Mouse (Mus musculus) heart, adult 2 months (tissue): ENCODE results near the gene Endod1. TPM values are rescaled to one million over a fixed set of nuclear protein-coding genes. Genes with fewer than 3 reads are reported as not detected.

Experiments
- DNase-seq, 2 experiments: peaks; one replicate each; pipeline ENCODE4 v3.0.0; 2021
- H3K27ac ChIP-seq: fragments of 200-600 bp; 2 replicates; pipeline ENCODE4 v1.8.1; 2022
- H3K27me3 ChIP-seq: fragments of 200-500 bp; 2 replicates; pipeline ENCODE4 v1.6.1; 2012; ENCODE audit warnings: mild to moderate bottlenecking, low read length, inconsistent platforms, mixed read lengths; ENCODE audit not compliant: control insufficient read depth, insufficient read depth
- H3K36me3 ChIP-seq: fragments of 200-500 bp; 2 replicates; pipeline ENCODE4 v1.6.1; 2012; ENCODE audit warnings: low read length, inconsistent platforms; ENCODE audit not compliant: control insufficient read depth, insufficient read depth
- H3K4me1 ChIP-seq: fragments of 200-500 bp; 2 replicates; pipeline ENCODE4 v1.6.1; 2011; ENCODE audit warnings: low read length; ENCODE audit not compliant: control insufficient read depth, insufficient read depth
- H3K4me3 ChIP-seq: fragments of 200-600 bp; 2 replicates; pipeline ENCODE4 v1.8.1; 2022
- H3K79me2 ChIP-seq: fragments of 200-500 bp; replicated peaks from 2 replicates; pipeline ENCODE4 v1.6.1; 2012; ENCODE audit warnings: mild to moderate bottlenecking, inconsistent platforms, low read length, moderate library complexity, mixed read lengths; ENCODE audit not compliant: control insufficient read depth, insufficient read depth
- H3K9ac ChIP-seq: fragments of 200-500 bp; 2 replicates; pipeline ENCODE4 v1.6.1; 2012; ENCODE audit warnings: low read depth, mild to moderate bottlenecking, control low read depth, inconsistent platforms, low read length, mixed read lengths
- CTCF ChIP-seq: fragments of 200-600 bp; IDR thresholded peaks from 2 replicates; pipeline ENCODE4 v1.8.1; 2022; ENCODE audit warnings: antibody characterized with exemption, mild to moderate bottlenecking, moderate library complexity
- EP300 ChIP-seq: fragments of 200-500 bp; IDR thresholded peaks from 2 replicates; pipeline ENCODE4 v1.6.1; 2011; ENCODE audit warnings: low read depth, low read length, control low read depth; ENCODE audit not compliant: insufficient read depth
- POLR2A ChIP-seq: fragments of 200-500 bp; IDR thresholded peaks from 2 replicates; pipeline ENCODE4 v1.6.1; 2011; ENCODE audit warnings: mild to moderate bottlenecking, low read depth, low read length, control low read depth; ENCODE audit not compliant: insufficient read depth
- WGBS: fragments of 180-500 bp; shearing (Covaris S2); methylation state at CpG from one replicate; pipeline ENCODE4 v1.1.7; 2018; 5-methylcytosine and 5-hydroxymethylcytosine counted together
- intact Hi-C: fragments of 180-260 bp; cut with DNase I; formaldehyde crosslinking; loops from one replicate; pipeline ENCODE4 v1.15.1; 2025
- polyA plus RNA-seq: library from polyadenylated mRNA; depleted of rRNA; stranded (reverse); fragments of >200 nt; gene quantifications from 2 replicates; pipeline ENCODE4 v1.2.3, GENCODE M21; 2012
- total RNA-seq, 2 experiments: library from RNA; stranded (reverse); gene quantifications; 2 replicates each; pipeline ENCODE4 v1.2.3; 2021

Endod1 gene
- total and polyA plus RNA-seq, 3 experiments, result 7.9 to 9.3 (median 8.0) TPM

GRCm38 (mm10) chr9:14391841-14392318 lies 10.6 kb upstream of the Endod1 start:
- Histone ChIP-seq H3K4me3 (no peak overlapping the region), H3K9ac (no peak overlapping the region), H3K79me2 (no peaks in the 10 kb centered on the region), H3K4me1 (no peaks in the 10 kb centered on the region; the same call in 1 of the 2 replicates), H3K27me3 (no peaks in the 10 kb centered on the region), H3K27ac (no peak overlapping the region), H3K36me3 (peaks cover 1% of the 10 kb centered on the region; the same call in 1 of the 2 replicates)
- no peak for TF ChIP-seq EP300
- TF ChIP-seq CTCF, result no peak
- TF ChIP-seq POLR2A, result no peak
- 57% methylated on average over 3 of the region's 3 CpGs for WGBS
- DNase-seq, result no peak
- intact Hi-C loops, result no loop called here

- no peaks in the 10 kb centered on the region; the same call in 1 of the 2 replicates for H3K4me1 ChIP-seq
- H3K79me2 ChIP-seq, result no peaks in the 10 kb centered on the region
- no peak for DNase-seq
- TF ChIP-seq EP300 (no peak), POLR2A (no peak)
- H3K9ac ChIP-seq, result no peak overlapping the region
- no peaks in the 10 kb centered on the region for H3K27me3 ChIP-seq
- intact Hi-C loops, result no loop called here
- H3K27ac ChIP-seq, result no peak overlapping the region
- peaks cover 1% of the 10 kb centered on the region; the same call in 1 of the 2 replicates for H3K36me3 ChIP-seq
- WGBS, result 82% methylated on average over 9 of the region's 9 CpGs
- no peak overlapping the region for H3K4me3 ChIP-seq
Measured at GRCm38 (mm10) chr9:14391286-14391685, 10.0 kb upstream of the Endod1 start.

DNA sequence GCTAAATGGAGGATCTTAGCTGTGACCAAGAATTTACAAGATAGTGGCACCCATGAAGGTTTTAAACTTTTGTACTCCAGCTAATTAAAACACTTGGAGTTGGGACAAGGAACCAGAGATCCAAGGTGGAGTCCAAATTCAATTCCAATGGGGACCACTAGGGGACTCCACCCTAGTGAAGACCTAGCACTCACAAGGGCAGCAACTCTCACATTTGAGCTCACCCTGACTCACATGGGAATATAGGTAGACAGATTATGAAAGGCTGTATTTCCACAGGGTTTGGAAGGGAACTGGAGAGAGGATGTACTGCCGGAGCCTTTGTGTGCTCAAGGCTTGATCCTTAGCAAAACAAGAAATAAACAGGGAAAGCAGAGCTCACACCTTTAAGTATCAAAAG lies 9.0 kb upstream of the Endod1 start:
- no peaks in the 10 kb centered on the region for H3K4me1 ChIP-seq
- H3K27me3 ChIP-seq, result no peaks in the 10 kb centered on the region
- intact Hi-C loops, result no loop called here
- no peak for DNase-seq
- H3K27ac ChIP-seq, result no peak overlapping the region
- TF ChIP-seq POLR2A, result no peak
- TF ChIP-seq CTCF, result peak; percentile 71
- 97% methylated on average over 1 of the region's 1 CpGs for WGBS
- H3K79me2 ChIP-seq, result no peaks in the 10 kb centered on the region
- H3K4me3 ChIP-seq, result no peak overlapping the region
- H3K36me3 ChIP-seq, result no peaks in the 10 kb centered on the region
- H3K9ac ChIP-seq, result no peak overlapping the region

- intact Hi-C loops, result no loop called here
- Histone ChIP-seq H3K27me3 (no peaks in the 10 kb centered on the region), H3K79me2 (no peaks in the 10 kb centered on the region), H3K36me3 (no peaks in the 10 kb centered on the region), H3K9ac (no peak overlapping the region), H3K4me1 (no peaks in the 10 kb centered on the region), H3K4me3 (no peak overlapping the region), H3K27ac (no peak overlapping the region)
- TF ChIP-seq POLR2A (no peak), EP300 (no peak), CTCF (no peak)
- 69% methylated on average over 4 of the region's 4 CpGs for WGBS
- no peak for DNase-seq
Measured at GRCm38 (mm10) chr9:14389050-14389621, 7.8 kb upstream of the Endod1 start.

GRCm38 (mm10) chr9:14388001-14388400 lies 6.7 kb upstream of the Endod1 start:
- TF ChIP-seq EP300 (no peak), CTCF (peak; percentile 65)
- Histone ChIP-seq H3K9ac (no peak overlapping the region), H3K27me3 (no peaks in the 10 kb centered on the region), H3K4me1 (no peaks in the 10 kb centered on the region), H3K4me3 (no peak overlapping the region), H3K27ac (no peak overlapping the region), H3K36me3 (no peaks in the 10 kb centered on the region), H3K79me2 (no peaks in the 10 kb centered on the region)
- WGBS, result 93% methylated on average over 1 of the region's 1 CpGs
- DNase-seq, result no peak
- intact Hi-C loops, result no loop called here

- intact Hi-C loops, result loop anchor here (2.0 kb wide), 1 partner anchor 38 kb away; no protein-coding TSS in a partner anchor
- Histone ChIP-seq H3K79me2 (no peaks in the 10 kb centered on the region), H3K36me3 (no peaks in the 10 kb centered on the region), H3K27me3 (no peaks in the 10 kb centered on the region), H3K27ac (no peak overlapping the region), H3K4me3 (no peak overlapping the region), H3K9ac (no peak overlapping the region), H3K4me1 (no peaks in the 10 kb centered on the region)
- WGBS, result 72% methylated on average over 9 of the region's 9 CpGs
- TF ChIP-seq POLR2A, result no peak
- TF ChIP-seq EP300, result no peak
- no peak for TF ChIP-seq CTCF
- DNase-seq, result no peak
Measured at GRCm38 (mm10) chr9:14386831-14387230, 5.5 kb upstream of the Endod1 start.
